Comparison of ENCODE assay signal across 20 mouse cellular contexts in genomic region chr6:34867995-34868350, GRCm38 (mm10). TPM values are rescaled to one million over a fixed set of nuclear protein-coding genes. Genes with fewer than 3 reads are reported as not detected.
A peak's percentile ranks its signal among the peaks of the same experiment; 100 is the strongest.
DNase-seq lines count a peak whose midpoint lies in the region; ATAC-seq and TF ChIP-seq lines count a peak whose summit lies in the region.
"Had no signal": no experiment of that assay in that cellular context is flagged by ENCODE, and none has a peak within 500 bp of the region (broad histone marks: within the 10 kb centered on the region; RNA-seq: fewer than 3 reads in every experiment).

No protein-coding gene starts in this region.

- H3K4me1 ChIP-seq in heart, embryonic 11.5 days (ENCODE audit: control insufficient read depth, insufficient read depth, low read length), result peaks cover 30% of the 10 kb centered on the region
- peaks cover 75% of the 10 kb centered on the region for H3K4me1 ChIP-seq in lung, embryonic 15.5 days
- peaks cover 89% of the 10 kb centered on the region for H3K4me1 ChIP-seq in liver, embryonic 12.5 days
- H3K4me1 ChIP-seq in small intestine, adult 2 months (ENCODE audit: control insufficient read depth, insufficient read depth, insufficient read length, low read length), result peaks cover 31% of the 10 kb centered on the region
- peaks cover 34% of the 10 kb centered on the region for H3K4me1 ChIP-seq in kidney, embryonic 16.5 days (ENCODE audit: insufficient read depth, low read length)

- H3K36me3 ChIP-seq in heart, embryonic 11.5 days (ENCODE audit: control insufficient read depth, insufficient read depth, low read length), result no peaks in the 10 kb centered on the region
- no peaks in the 10 kb centered on the region for H3K36me3 ChIP-seq in lung, embryonic 15.5 days
- H3K36me3 ChIP-seq in liver, embryonic 12.5 days, result peaks cover 7% of the 10 kb centered on the region
- H3K36me3 ChIP-seq in small intestine, adult 2 months (ENCODE audit: control insufficient read depth, insufficient read depth, low read length), result peaks cover 3% of the 10 kb centered on the region
- H3K36me3 ChIP-seq in kidney, embryonic 16.5 days (ENCODE audit: insufficient read depth, low read length), result no peaks in the 10 kb centered on the region
- H3K36me3 ChIP-seq: embryonic facial prominence, embryonic 13.5 days; stomach, embryonic 15.5 days had no signal

- no peak for TF ChIP-seq CTCF in small intestine, adult 2 months (IDR thresholded peaks at IDR 0.05; ENCODE audit: extremely low read depth, insufficient read length, insufficient replicate concordance, low read depth, low read length)

- no peaks in the 10 kb centered on the region for H3K27me3 ChIP-seq in heart, embryonic 11.5 days (ENCODE audit: control insufficient read depth, insufficient read depth, low read length)
- H3K27me3 ChIP-seq in lung, embryonic 15.5 days, result no peaks in the 10 kb centered on the region
- H3K27me3 ChIP-seq in liver, embryonic 12.5 days (replicated peaks), result no peaks in the 10 kb centered on the region
- H3K27me3 ChIP-seq in small intestine, adult 2 months (ENCODE audit: control insufficient read depth, insufficient read depth, low read length), result no peaks in the 10 kb centered on the region
- H3K27me3 ChIP-seq in kidney, embryonic 16.5 days (ENCODE audit: insufficient read depth, low read length), result no peaks in the 10 kb centered on the region
- H3K27me3 ChIP-seq: embryonic facial prominence, embryonic 13.5 days; limb, embryonic 13.5 days; stomach, embryonic 15.5 days had no signal

- 65% methylated on average over 10 of the region's 10 CpGs for WGBS in heart, embryonic 11.5 days (ENCODE audit: insufficient replicate concordance)
- 66% methylated on average over 10 of the region's 10 CpGs for whole genome bisulfite sequencing in lung, embryonic 15.5 days
- WGBS in liver, embryonic 12.5 days (ENCODE audit: insufficient replicate concordance), result 61% methylated on average over 10 of the region's 10 CpGs
- WGBS in small intestine, adult 2 months, result 65% methylated on average over 10 of the region's 10 CpGs
- 80% methylated on average over 10 of the region's 10 CpGs for WGBS in kidney, embryonic 16.5 days

- DNase-seq in heart, adult 11 months, result peak; percentile 66
- DNase-seq in lung, postnatal 10 days, result no peak
- DNase-seq in cerebellum, adult 11 months, result no peak
- DNase-seq: cerebellum, postnatal 10 days; right cerebral cortex, postnatal 14 days; thymus, adult 18-20 months had no signal

- ATAC-seq in heart, embryonic 11.5 days (replicated peaks; ENCODE audit: insufficient number of reproducible peaks, low FRiP score, low TSS enrichment), result no peak
- ATAC-seq in lung, embryonic 15.5 days (ENCODE audit: borderline replicate concordance, extremely low read depth, low FRiP score, low TSS enrichment), result no peak
- ATAC-seq in liver, embryonic 12.5 days, result no peak
- ATAC-seq in kidney, embryonic 16.5 days (ENCODE audit: low FRiP score, low TSS enrichment), result no peak
- ATAC-seq: forebrain, embryonic 16.5 days; midbrain, embryonic 16.5 days had no signal

- no peak overlapping the region for H3K4me3 ChIP-seq in heart, embryonic 11.5 days (ENCODE audit: low read depth, low read length)
- no peak overlapping the region for H3K4me3 ChIP-seq in lung, embryonic 15.5 days
- H3K4me3 ChIP-seq in liver, embryonic 12.5 days, result 0 out of 2 replicates have a peak overlapping the region, but pooled peaks have one; percentile 12
- H3K4me3 ChIP-seq in small intestine, adult 2 months (ENCODE audit: low read depth, low read length), result no peak overlapping the region
- H3K4me3 ChIP-seq in kidney, embryonic 16.5 days (ENCODE audit: low read length), result no peak overlapping the region
- H3K4me3 ChIP-seq: embryonic facial prominence, embryonic 13.5 days; hindbrain, embryonic 10.5 days; limb, embryonic 13.5 days; stomach, embryonic 15.5 days had no signal

- H3K9me3 ChIP-seq in heart, embryonic 11.5 days (replicated peaks; ENCODE audit: control insufficient read depth, low read length), result no peaks in the 10 kb centered on the region
- no peaks in the 10 kb centered on the region for H3K9me3 ChIP-seq in lung, embryonic 15.5 days
- H3K9me3 ChIP-seq in liver, embryonic 12.5 days (replicated peaks), result no peaks in the 10 kb centered on the region
- H3K9me3 ChIP-seq in kidney, embryonic 16.5 days (ENCODE audit: low read length), result no peaks in the 10 kb centered on the region
- H3K9me3 ChIP-seq: embryonic facial prominence, embryonic 13.5 days; hindbrain, embryonic 10.5 days; limb, embryonic 13.5 days; stomach, embryonic 15.5 days had no signal

- no peak overlapping the region for H3K9ac ChIP-seq in heart, embryonic 11.5 days (ENCODE audit: low read depth, low read length)
- no peak overlapping the region for H3K9ac ChIP-seq in lung, embryonic 15.5 days
- peak overlapping the region; percentile 62; the same call in 1 of the 2 replicates for H3K9ac ChIP-seq in liver, embryonic 12.5 days
- H3K9ac ChIP-seq in kidney, embryonic 16.5 days (replicated peaks; ENCODE audit: low read length), result no peak overlapping the region
- H3K9ac ChIP-seq: embryonic facial prominence, embryonic 13.5 days; limb, embryonic 13.5 days; stomach, embryonic 15.5 days had no signal

- H3K4me2 ChIP-seq in heart, embryonic 11.5 days, result no peak overlapping the region
- H3K4me2 ChIP-seq in lung, embryonic 15.5 days, result no peak overlapping the region
- H3K4me2 ChIP-seq in liver, embryonic 12.5 days, result peak overlapping the region; percentile 64
- no peak overlapping the region for H3K4me2 ChIP-seq in kidney, embryonic 16.5 days (replicated peaks; ENCODE audit: low read depth, low read length)
- H3K4me2 ChIP-seq: embryonic facial prominence, embryonic 13.5 days; limb, embryonic 13.5 days; stomach, embryonic 15.5 days had no signal

- H3K27ac ChIP-seq in heart, embryonic 11.5 days (ENCODE audit: low read depth, low read length), result no peak overlapping the region
- 0 out of 2 replicates have a peak overlapping the region, but pooled peaks have one; percentile 38 for H3K27ac ChIP-seq in lung, embryonic 15.5 days
- H3K27ac ChIP-seq in liver, embryonic 12.5 days, result peak overlapping the region; percentile 92
- peak overlapping the region; percentile 40; the same call in 1 of the 2 replicates for H3K27ac ChIP-seq in small intestine, adult 2 months (ENCODE audit: insufficient read depth, low read depth, low read length)
- no peak overlapping the region for H3K27ac ChIP-seq in kidney, embryonic 16.5 days (ENCODE audit: low read length)
- H3K27ac ChIP-seq: limb, embryonic 13.5 days; stomach, embryonic 15.5 days had no signal

- no peak for TF ChIP-seq POLR2A in small intestine, adult 2 months (IDR thresholded peaks at IDR 0.05; ENCODE audit: low read depth, low read length)

RNA-seq across cellular contexts. Expression of gene Tmem140, which starts 5.0 kb away (rescaled TPM):
- polyA plus RNA-seq in heart, embryonic 11.5 days (2014; fragmentation: Nextera tagmentation; extraction: Ambion mirVana), result 0.39 and 0.62 TPM in 2 replicates
- 4.9 and 5.4 TPM in 2 replicates for polyA plus RNA-seq in lung, embryonic 15.5 days (2015; fragmentation: Nextera tagmentation; extraction: Ambion mirVana)
- polyA plus RNA-seq in liver, embryonic 12.5 days (2016; fragmentation: Nextera tagmentation; extraction: Ambion mirVana), result 2.6 and 3.7 TPM in 2 replicates
- polyA plus RNA-seq in small intestine, adult 2 months (2012; rRNA removed), result 10.3 and 51.1 TPM in 2 replicates
- polyA plus RNA-seq in kidney, embryonic 16.5 days (2015; fragmentation: Nextera tagmentation; extraction: Ambion mirVana), result 2.8 and 3.1 TPM in 2 replicates

RNA-seq across cellular contexts. Expression of gene Cyren, which starts 9.9 kb away (rescaled TPM):
- 10.2 and 11.2 TPM in 2 replicates for polyA plus RNA-seq in heart, embryonic 11.5 days (2014; fragmentation: Nextera tagmentation; extraction: Ambion mirVana)
- polyA plus RNA-seq in lung, embryonic 15.5 days (2015; fragmentation: Nextera tagmentation; extraction: Ambion mirVana), result 21.6 and 22.4 TPM in 2 replicates
- polyA plus RNA-seq in liver, embryonic 12.5 days (2016; fragmentation: Nextera tagmentation; extraction: Ambion mirVana), result 16.0 and 16.5 TPM in 2 replicates
- polyA plus RNA-seq in small intestine, adult 2 months (2012; rRNA removed), result 1.4 and 1.6 TPM in 2 replicates
- 15.2 and 15.4 TPM in 2 replicates for polyA plus RNA-seq in kidney, embryonic 16.5 days (2015; fragmentation: Nextera tagmentation; extraction: Ambion mirVana)

RNA-seq across cellular contexts. Expression of gene Wdr91, which starts 42.7 kb away (rescaled TPM):
- polyA plus RNA-seq in heart, embryonic 11.5 days (2014; fragmentation: Nextera tagmentation; extraction: Ambion mirVana), result 12.4 and 13.0 TPM in 2 replicates
- polyA plus RNA-seq in lung, embryonic 15.5 days (2015; fragmentation: Nextera tagmentation; extraction: Ambion mirVana), result 15.8 and 17.2 TPM in 2 replicates
- 14.2 and 18.6 TPM in 2 replicates for polyA plus RNA-seq in liver, embryonic 12.5 days (2016; fragmentation: Nextera tagmentation; extraction: Ambion mirVana)
- polyA plus RNA-seq in small intestine, adult 2 months (2012; rRNA removed), result 3.3 and 4.7 TPM in 2 replicates
- 11.2 and 11.3 TPM in 2 replicates for polyA plus RNA-seq in kidney, embryonic 16.5 days (2015; fragmentation: Nextera tagmentation; extraction: Ambion mirVana)

RNA-seq across cellular contexts. Expression of gene Stra8, which starts 52.0 kb away (rescaled TPM):
- polyA plus RNA-seq in heart, embryonic 11.5 days (2014; fragmentation: Nextera tagmentation; extraction: Ambion mirVana), result not detected in 2 replicates
- not detected in 2 replicates for polyA plus RNA-seq in lung, embryonic 15.5 days (2015; fragmentation: Nextera tagmentation; extraction: Ambion mirVana)
- polyA plus RNA-seq in liver, embryonic 12.5 days (2016; fragmentation: Nextera tagmentation; extraction: Ambion mirVana), result not detected in 2 replicates
- polyA plus RNA-seq in small intestine, adult 2 months (2012; rRNA removed), result not detected in 2 replicates
- not detected in 2 replicates for polyA plus RNA-seq in kidney, embryonic 16.5 days (2015; fragmentation: Nextera tagmentation; extraction: Ambion mirVana)
- polyA plus RNA-seq: embryonic facial prominence, embryonic 13.5 days; forebrain, embryonic 16.5 days; heart, embryonic 14.5 days; hindbrain, embryonic 10.5 days; kidney, embryonic 14.5 days; limb, embryonic 13.5 days; lung, embryonic 16.5 days; midbrain, embryonic 16.5 days; stomach, embryonic 15.5 days had no signal

Comparison
In these comparisons a context has a peak if more than half of its experiments do, and no peak if none do; other contexts are left out.
1. H3K27ac ChIP-seq: peak in lung, embryonic 15.5 days (single experiment), liver, embryonic 12.5 days (single experiment) and small intestine, adult 2 months (single experiment); none in heart, embryonic 11.5 days (single experiment) and kidney, embryonic 16.5 days (single experiment).